Mouse (Mus musculus) B cell, adult (primary cell): Measurements from ENCODE around the gene Bst2. TPM values are rescaled to one million over a fixed set of nuclear protein-coding genes. Genes with fewer than 3 reads are reported as not detected.

Source experiments
- total RNA-seq: library from RNA; stranded (reverse); gene quantifications from 4 replicates; pipeline ENCODE4 v1.2.4, GENCODE M21; 2023; ENCODE audit not compliant: inconsistent age

Gene Bst2
- 23.8 to 37.9 TPM (median 34.7 TPM) in 4 replicates for total RNA-seq

DNA sequence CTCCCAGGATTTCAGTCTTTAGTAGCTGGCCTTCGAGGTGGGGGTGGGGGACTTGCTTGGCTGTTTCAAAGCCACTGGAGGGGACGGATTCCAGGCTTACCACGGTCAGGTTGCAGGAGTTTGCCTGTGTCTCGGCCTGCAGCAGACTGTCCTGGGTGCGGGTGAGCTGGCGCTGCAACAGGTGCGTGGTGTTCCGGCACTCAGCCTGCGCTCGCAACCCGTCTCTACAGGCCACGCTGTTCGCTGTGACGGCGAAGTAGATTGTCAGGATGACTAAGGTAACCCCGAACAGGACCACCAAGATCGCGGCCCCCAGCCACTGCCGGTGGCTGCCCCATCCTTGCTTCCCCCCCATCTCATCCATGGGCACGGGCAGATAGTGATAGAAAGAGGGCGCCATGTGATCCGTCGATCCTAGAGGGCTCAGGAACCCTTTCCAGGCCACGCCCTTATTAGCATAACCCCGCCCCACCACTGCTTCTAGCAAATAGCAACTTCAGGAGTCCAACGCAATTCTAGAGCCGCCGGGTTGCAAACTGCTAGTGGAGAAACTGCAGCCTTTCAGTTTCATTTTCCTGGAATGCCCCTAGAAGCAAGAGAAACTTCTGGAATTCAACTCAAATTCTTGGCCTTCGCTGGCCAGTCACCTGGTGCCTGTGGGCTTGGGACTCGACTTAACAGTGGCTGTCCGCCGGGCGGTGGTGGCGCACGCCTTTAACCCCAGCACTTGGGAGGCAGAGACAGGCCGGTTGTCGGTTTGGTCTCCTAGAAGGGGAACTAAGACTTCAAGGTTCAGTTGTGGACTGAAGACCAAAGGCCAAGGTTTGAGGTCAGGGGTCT lies at the start of gene Bst2:
Gene Bst2, minus strand, starts transcription at position 429 of the 840 bp plus-strand sequence.

DNA sequence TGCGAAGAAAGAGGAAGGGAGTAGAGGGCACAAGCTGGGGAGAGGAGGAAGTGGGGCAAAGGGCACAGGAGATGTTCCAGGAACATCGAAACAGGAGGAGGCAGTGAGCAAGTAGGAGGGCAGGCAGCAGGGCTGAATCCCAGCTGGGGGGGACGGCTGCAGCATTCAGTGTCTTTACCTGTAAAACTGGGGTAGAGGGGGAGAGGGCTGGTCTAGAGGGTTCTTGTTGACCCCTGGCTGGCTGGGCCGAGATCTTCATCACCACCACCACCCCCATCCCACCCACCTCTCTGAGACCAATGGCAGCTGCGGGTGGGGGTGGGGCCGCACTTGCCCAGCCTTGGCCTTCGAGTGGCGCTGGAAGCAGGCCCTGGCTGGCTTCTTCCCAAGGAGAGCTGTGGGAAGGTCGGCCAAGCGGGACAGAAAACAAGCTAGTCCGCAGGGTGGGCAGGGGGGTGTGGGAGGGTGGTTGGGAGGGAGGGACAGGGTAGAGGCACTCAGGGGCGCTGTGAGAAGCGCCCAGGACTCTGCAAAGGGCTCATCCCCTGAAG lies 31.2 kb upstream of the Bst2 start, which contains the start of gene Slc27a1:
Gene Slc27a1, plus strand, starts transcription at position 496 of the 551 bp plus-strand sequence.

GRCm38 (mm10) chr8:71566501-71566900 lies 29.2 kb upstream of the Bst2 start, which contains the start of gene Nxnl1:
Gene Nxnl1, minus strand, starts transcription at chr8:71566601.

DNA sequence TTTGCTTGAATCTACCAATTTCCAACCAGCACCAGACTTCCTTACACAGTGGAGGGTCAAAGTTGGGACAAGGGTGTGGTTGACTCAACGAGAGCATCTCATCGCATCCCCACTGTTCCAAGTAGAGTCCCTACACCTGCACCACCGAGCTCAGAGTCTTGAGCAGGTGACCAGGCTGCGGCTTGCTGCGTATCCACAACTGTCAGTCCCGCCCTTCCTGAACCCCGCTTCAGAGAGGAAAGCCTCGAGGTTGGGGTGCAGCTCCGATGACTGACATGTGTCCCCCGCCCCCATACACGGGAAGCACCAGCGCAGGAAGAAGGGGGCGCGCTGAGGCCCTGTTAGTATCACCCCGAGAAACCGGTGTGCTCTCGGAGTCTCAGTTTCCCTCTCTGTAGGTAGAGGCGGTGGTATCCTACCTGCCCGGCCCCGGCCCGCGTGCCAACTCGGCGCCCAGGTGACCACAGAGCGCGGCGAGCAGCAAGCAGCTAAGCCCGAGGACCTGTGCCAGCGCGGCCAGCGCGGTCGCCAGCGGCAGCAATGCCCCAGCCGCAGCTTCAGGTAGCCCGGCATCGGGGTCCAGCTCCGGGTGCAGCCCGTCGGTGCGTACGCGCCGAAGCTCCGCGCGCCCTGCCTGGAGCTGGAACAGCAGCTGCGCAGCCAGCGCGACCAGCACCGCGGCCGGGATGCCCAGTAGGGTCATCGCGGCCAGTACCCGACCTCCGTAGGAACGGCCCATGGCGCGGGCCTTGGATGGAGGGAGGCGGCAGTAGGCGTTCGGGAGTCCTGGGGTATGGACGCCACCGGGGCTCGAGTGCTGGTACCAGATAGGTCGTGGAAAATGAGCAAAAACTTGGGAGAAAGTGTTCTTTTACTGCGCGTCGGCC lies 21.1 kb upstream of the Bst2 start, which contains the start of gene Tmem221:
Gene Tmem221, minus strand, starts transcription at position 801 of the 887 bp plus-strand sequence.

GRCm38 (mm10) chr8:71542632-71543343 lies 5.5 kb upstream of the Bst2 start, which contains the start of gene Mvb12a:
Gene Mvb12a, plus strand, starts transcription at chr8:71542922.

DNA sequence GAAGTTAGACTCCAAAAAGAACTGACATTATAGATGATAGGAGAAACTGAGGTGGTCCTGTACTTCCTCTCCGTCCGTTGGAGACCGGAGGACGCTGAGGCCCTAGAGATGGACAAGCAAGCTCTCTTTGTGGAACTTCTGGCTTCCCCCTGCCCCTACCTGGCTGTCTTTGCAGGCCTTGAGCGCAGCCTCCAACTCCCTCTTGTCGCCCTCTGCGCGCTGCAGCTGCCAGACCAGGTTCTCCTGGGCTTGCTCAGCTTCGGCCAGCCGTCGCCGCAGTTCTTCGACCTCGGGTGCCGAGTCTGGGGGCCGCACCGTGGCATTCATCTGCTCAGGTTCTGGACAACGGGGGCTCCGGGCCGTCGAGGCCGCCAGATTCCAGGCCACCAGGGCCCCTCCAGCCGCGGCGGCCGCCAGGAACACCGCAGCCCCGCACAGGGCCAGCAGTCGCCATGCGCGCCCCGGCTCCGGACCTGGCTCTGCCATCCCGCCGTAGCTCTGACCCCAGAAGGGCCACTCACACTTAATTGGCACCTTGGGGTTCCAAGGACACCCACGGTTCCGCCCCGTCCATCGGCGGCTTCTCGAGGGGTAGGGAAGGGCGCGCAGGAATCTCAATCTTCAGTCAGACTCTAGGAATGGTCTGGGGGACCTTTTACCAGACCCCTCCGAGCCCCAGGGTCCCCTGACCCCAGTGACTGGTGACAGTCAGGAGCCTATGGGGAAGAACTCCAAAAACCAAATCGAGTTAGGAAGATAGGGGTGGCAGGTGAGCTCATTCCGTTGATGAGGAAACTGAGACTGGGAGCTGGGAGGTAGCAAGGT lies 11.8 kb downstream of the Bst2 start, which contains the start of gene Ccdc194:
Gene Ccdc194, minus strand, starts transcription at position 486 of the 825 bp plus-strand sequence.

DNA sequence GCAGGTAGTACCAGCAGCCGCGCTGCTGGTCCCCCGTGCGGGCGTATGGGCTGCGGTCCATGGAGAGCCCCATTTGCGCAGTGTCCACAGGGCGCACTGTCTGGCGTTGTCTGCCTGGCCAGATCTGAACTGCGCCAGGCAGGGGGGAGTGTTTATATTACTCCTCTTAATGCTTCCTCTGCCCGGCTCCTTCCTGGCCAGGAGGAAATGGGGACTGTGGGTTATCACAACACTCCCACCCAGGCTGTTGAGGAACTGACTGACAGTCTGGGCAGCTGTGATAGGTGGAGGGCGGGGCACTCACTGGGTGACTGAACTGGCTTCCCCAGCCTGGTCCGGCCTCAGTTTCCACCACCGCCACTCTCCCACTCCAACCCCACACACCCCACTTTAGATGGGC lies 25.6 kb downstream of the Bst2 start, which contains the start of gene Plvap:
Gene Plvap, minus strand, starts transcription at position 109 of the 400 bp plus-strand sequence.

DNA sequence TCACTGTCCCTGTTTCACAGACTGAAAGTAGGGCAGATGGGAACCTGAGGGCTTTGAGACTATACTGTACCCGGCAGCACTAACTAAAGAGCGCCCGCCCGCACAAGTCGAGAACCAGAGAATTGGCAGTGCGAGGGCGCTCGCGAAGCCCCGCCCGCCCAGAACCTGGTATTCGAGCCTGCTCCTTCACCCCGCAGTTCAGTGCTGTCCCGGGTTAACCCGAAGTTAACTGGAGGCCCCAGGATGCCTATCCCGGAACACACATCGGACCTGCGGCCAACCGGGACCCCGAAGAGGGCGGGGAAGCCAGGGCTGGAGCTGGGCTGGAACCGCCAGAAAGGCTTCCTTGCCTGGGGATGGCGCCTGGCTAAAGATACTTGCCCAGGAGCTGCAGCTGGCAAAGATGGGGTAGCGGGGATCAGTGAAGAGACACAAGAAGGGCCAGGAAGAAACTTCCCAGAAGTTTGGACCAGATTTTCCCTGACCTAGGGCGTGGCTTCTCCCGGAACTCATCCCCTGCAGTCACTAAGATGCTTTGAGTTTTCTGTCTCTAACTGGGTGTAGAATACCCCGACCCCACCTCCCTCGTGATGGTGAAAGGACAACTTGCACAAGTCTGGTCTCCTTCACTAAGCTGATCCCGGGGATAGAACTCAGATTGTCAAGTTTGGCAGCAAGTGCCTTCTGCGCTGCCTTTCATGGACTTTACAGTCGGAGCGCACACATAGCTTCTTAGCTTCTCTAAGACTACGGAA lies 49.4 kb downstream of the Bst2 start, which contains the start of gene Gtpbp3:
Gene Gtpbp3, plus strand, starts transcription at position 413 of the 755 bp plus-strand sequence.

DNA sequence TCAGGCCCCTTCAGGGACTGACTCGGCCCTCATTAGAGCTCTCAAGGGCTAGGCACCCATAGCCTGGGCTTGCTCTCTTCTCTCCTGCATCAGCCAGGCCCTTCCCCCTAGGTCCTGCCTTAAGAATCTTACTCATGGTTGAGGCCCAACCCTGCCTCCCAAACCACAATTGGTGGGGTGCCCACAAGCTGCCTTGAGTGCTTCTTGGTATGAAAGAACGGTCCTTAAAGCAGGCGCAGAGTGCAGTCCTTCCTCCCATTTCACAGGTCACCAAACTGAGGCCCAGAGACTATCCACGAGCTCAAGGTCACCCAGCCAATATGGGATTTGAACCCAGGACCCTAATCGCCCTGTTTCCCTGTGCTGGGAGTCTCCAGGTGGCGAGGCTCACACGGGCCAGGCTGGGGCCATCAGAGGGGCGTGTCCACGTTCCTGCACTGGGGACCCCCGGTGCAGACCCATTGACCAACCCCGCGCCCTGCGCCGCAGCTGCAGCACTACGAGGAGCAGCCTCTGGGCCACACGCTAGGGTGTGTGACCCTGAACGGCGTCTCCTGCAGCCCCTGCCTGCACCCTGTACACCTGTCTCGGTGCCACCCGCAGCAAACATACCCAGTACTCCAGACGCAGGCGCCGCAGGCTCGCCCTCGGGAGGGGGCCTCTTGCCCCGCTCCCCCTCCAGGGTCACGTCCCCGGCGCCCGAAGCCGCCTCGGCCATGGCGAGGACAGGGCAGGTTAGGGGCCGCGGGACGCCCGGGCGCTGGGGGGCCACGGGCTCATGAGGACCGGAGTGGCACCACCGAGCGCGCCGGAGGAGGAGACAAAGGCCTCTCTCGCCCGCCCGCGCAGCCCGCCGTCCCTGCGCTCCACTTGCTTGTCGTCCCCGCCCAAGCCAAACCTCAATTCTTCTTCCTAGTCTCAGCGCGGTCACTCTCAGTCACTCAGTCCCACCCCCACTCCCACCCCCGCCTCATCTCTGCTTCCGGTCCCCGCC lies 51.8 kb downstream of the Bst2 start, which contains the start of gene Ano8:
Gene Ano8, minus strand, starts transcription at position 822 of the 994 bp plus-strand sequence.

Other genes with a start within 250 kb of the Bst2 start
- 265 to 295 TPM (median 283 TPM) in 4 replicates for gene Use1, start 170.6 kb downstream of the Bst2 start, total RNA-seq
- 21.2 to 27.1 TPM (median 23.5 TPM) in 4 replicates for gene Ocel1, start 166.2 kb downstream of the Bst2 start, total RNA-seq
- gene Nr2f6, start 155.5 kb downstream of the Bst2 start, total RNA-seq: 10.3 to 12.4 TPM (median 11.7 TPM) in 4 replicates
- not detected in 4 replicates for gene Ushbp1, start 141.7 kb downstream of the Bst2 start, total RNA-seq
- gene Babam1, start 140.6 kb downstream of the Bst2 start, total RNA-seq: 93.2 to 107 TPM (median 93.8 TPM) in 4 replicates
- gene Ankle1, start 131.4 kb downstream of the Bst2 start, total RNA-seq: 0.51 to 1.4 TPM (median 0.61 TPM) in 4 replicates
- 11.1 to 13.1 TPM (median 12.5 TPM) in 4 replicates for gene Abhd8, start 73.8 kb downstream of the Bst2 start, total RNA-seq
- 34.7 to 38.7 TPM (median 35.8 TPM) in 4 replicates for gene Mrpl34, start 72.5 kb downstream of the Bst2 start, total RNA-seq
- gene Dda1, start 68.3 kb downstream of the Bst2 start, total RNA-seq: 99.3 to 111 TPM (median 106 TPM) in 4 replicates
- 12.1 to 14.8 TPM (median 13.7 TPM) in 4 replicates for gene Ano8, start 51.5 kb downstream of the Bst2 start, total RNA-seq
- gene Gtpbp3, start 49.4 kb downstream of the Bst2 start, total RNA-seq: 17.1 to 21.2 TPM (median 18.4 TPM) in 4 replicates
- 0.45 TPM in 1 of 4 replicates, not detected in the others for gene Plvap, start 25.7 kb downstream of the Bst2 start, total RNA-seq
- gene Ccdc194, start 11.7 kb downstream of the Bst2 start, total RNA-seq: not detected in 4 replicates
- 36.5 to 54.6 TPM (median 44.8 TPM) in 4 replicates for gene Mvb12a, start 5.5 kb upstream of the Bst2 start, total RNA-seq
- 0.33 TPM in 1 of 4 replicates, not detected in the others for gene Tmem221, start 21.4 kb upstream of the Bst2 start, total RNA-seq
- not detected in 4 replicates for gene Nxnl1, start 29.1 kb upstream of the Bst2 start, total RNA-seq
- 8.2 to 9.1 TPM (median 8.7 TPM) in 4 replicates for gene Slc27a1, start 31.4 kb upstream of the Bst2 start, total RNA-seq
- gene Pgls, start 54.7 kb upstream of the Bst2 start, total RNA-seq: 99.2 to 122 TPM (median 101 TPM) in 4 replicates
- gene Fam129c, start 60.2 kb upstream of the Bst2 start, total RNA-seq: 115 to 183 TPM (median 158 TPM) in 4 replicates
- gene Colgalt1, start 73.5 kb upstream of the Bst2 start, total RNA-seq: 104 to 126 TPM (median 116 TPM) in 4 replicates
- gene Unc13a, start 134.3 kb upstream of the Bst2 start, total RNA-seq: 0.54 to 0.64 TPM (median 0.60 TPM) in 3 of 4 replicates, not detected in the other
- gene Jak3, start 138.8 kb upstream of the Bst2 start, total RNA-seq: 79.6 to 88.3 TPM (median 85.0 TPM) in 4 replicates
- 33.1 to 38.9 TPM (median 35.9 TPM) in 4 replicates for gene Insl3, start 151.8 kb upstream of the Bst2 start, total RNA-seq
- gene B3gnt3, start 164.3 kb upstream of the Bst2 start, total RNA-seq: 0.54 to 0.93 TPM (median 0.59 TPM) in 4 replicates
- gene Fcho1, start 188.3 kb upstream of the Bst2 start, total RNA-seq: 168 to 193 TPM (median 180 TPM) in 4 replicates